Mouse (Mus musculus): ENCODE measurements at regions not wholly inside any gene's neighbourhood (a gene's known extent, or its start where the extent isn't known, plus 50 kb on each side); places are given as distances from the start of the nearest gene placed in this dataset.

GRCm38 (mm10) chr4:34114323-34114722, 64.3 kb upstream of the Spaca1 start:
- TF ChIP-seq CTCF (IDR thresholded peaks at IDR 0.05; ENCODE audit: low read depth, low read length), result no peak
- no peak for TF ChIP-seq POLR2A (IDR thresholded peaks at IDR 0.05; ENCODE audit: insufficient read depth, low read length)
